Mouse (Mus musculus): Measurements from ENCODE around the gene Dctn1. TPM values are rescaled to one million over a fixed set of nuclear protein-coding genes. Genes with fewer than 3 reads are reported as not detected.
A peak's percentile ranks its signal among the peaks of the same experiment; 100 is the strongest.
"Not testable (repeated sequence)": the region's sequence is repeated elsewhere in the genome, so short reads cannot be mapped to it uniquely, and the experiment has no call there.

Gene Dctn1
- total RNA-seq, 2 experiments from 2014 or later, result 400 to 422 TPM

GRCm38 (mm10) chr6:83141636-83142035 lies 24.1 kb upstream of the Dctn1 start:
- TF ChIP-seq CTCF (conservative IDR thresholded peaks at IDR 0.05), result no peak
- no peak for DNase-seq (ENCODE audit: low spot score in 2 of 2)
- peak overlapping the region; percentile 96 for H3K27ac ChIP-seq
- H3K4me3 ChIP-seq, result peak overlapping the region; percentile 63

DNA sequence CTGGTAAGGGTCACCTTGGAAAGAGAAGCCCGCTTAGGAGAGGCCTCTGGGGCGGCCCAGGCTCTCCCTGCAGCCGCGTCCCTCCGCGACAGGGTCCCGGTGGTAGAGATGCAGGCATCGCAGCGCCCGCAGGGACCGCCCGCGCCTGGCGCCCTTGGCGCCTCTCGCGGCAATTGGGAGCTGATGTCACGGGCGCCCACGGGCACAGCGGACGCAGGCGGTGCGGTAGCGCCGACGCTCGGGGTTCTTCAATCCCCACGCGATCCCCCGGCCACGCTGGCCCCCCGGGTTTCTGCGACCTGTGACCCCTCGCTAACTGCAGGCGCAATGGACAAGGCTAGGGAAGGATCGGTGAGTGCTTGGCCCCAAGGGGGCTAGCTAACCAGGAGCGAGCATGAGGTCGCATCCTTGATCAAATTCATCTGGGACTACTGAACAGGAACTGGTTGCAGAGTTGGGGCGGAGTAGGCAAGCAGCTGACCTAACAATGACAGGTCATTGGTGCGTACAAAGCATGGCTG lies 23.4 kb upstream of the Dctn1 start:
- peak in 1 of 2 experiments; percentile 76 for DNase-seq (ENCODE audit: low spot score in 2 of 2)
- peak overlapping the region; percentile 63 for H3K4me3 ChIP-seq
- H3K27ac ChIP-seq, result peak overlapping the region; percentile 96
- TF ChIP-seq CTCF (conservative IDR thresholded peaks at IDR 0.05), result peak; percentile 37; the same call in 1 of the 2 replicates

- peak overlapping the region; percentile 96 for H3K27ac ChIP-seq
- H3K4me3 ChIP-seq, result peak overlapping the region; percentile 63
- no peak for DNase-seq (ENCODE audit: low spot score in 2 of 2)
- TF ChIP-seq CTCF (conservative IDR thresholded peaks at IDR 0.05), result no peak
These were observed 22.8 kb upstream of the Dctn1 start for GRCm38 (mm10) chr6:83142886-83143285.

DNA sequence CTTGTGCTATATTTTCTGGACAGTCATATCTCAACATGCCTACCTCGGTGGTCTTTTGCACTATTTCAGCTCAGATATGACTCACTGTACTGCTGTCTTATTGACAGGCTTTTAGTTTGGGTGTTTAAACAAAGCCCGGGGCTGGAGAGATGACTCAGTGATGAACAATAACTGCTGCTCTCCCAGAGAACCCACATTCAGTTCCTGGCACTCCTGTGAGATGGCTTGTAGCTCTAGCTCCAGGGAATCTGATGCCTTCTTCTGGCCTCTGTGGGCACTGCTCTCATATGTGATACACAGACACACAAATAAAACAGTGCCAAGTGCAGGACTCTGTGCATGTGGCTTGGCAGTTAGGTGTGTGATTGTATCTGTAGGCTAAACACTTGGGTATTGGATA lies 20.5 kb upstream of the Dctn1 start:
- Histone ChIP-seq H3K4me3 (no peak overlapping the region), H3K27ac (peak overlapping the region; percentile 58)
- TF ChIP-seq CTCF (conservative IDR thresholded peaks at IDR 0.05), result peak; percentile 42
- no peak for DNase-seq (ENCODE audit: low spot score in 2 of 2)

DNA sequence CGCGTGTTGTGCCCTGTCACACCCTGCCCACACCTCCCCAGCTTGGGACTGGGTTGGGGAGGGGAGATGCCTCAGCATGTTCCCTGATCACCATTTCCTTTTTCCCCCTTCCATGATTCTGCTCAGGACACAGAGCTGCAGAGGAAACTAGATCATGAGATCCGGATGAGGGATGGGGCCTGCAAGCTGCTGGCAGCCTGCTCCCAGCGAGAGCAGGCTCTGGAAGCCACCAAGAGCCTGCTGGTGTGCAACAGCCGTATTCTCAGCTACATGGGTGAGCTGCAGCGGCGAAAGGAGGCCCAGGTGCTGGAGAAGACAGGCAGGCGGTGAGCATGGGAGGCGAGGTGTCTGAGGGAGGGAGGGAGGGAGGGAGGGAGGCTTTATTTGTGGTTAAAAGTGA lies 19.9 kb upstream of the Dctn1 start:
- no peak for TF ChIP-seq CTCF (conservative IDR thresholded peaks at IDR 0.05)
- peak overlapping the region; percentile 58; the same call in 1 of the 2 replicates for H3K27ac ChIP-seq
- no peak overlapping the region for H3K4me3 ChIP-seq
- no peak for DNase-seq (ENCODE audit: low spot score in 2 of 2)

- Histone ChIP-seq H3K4me3 (no peak overlapping the region), H3K27ac (0 out of 2 replicates have a peak overlapping the region, but pooled peaks have one; percentile 58)
- no peak for DNase-seq (ENCODE audit: low spot score in 2 of 2)
- no peak for TF ChIP-seq CTCF (conservative IDR thresholded peaks at IDR 0.05)
These were observed 18.4 kb upstream of the Dctn1 start for GRCm38 (mm10) chr6:83147280-83147679.

GRCm38 (mm10) chr6:83151721-83152120 lies 14.0 kb upstream of the Dctn1 start:
- no peak for TF ChIP-seq CTCF (conservative IDR thresholded peaks at IDR 0.05)
- Histone ChIP-seq H3K27ac (no peak overlapping the region), H3K4me3 (no peak overlapping the region)
- DNase-seq (ENCODE audit: low spot score in 2 of 2), result no peak

DNA sequence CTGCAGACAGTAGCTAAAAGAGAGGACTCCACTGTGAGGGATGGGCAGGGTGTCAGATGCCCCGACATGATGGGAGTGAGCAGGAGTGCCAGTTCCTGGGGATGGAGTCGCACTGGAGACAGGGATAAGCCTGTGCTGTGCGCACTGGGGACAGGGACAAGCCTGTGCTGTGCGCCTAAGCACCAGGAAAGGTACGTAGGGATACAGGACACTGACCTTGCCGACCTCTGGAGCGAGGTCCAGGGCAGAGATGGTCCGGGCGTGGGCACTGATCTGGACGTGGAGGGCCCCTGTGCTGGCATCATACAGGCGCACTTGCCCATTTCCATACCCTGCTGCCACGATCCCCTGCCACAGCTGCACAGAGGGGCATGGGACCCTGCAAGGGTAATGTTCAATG lies 12.7 kb upstream of the Dctn1 start:
- H3K4me3 ChIP-seq, result no peak overlapping the region
- no peak overlapping the region for H3K27ac ChIP-seq
- no peak for TF ChIP-seq CTCF (conservative IDR thresholded peaks at IDR 0.05)
- DNase-seq (ENCODE audit: low spot score in 2 of 2), result no peak

GRCm38 (mm10) chr6:83153485-83153884 lies 12.2 kb upstream of the Dctn1 start:
- TF ChIP-seq CTCF (conservative IDR thresholded peaks at IDR 0.05), result no peak
- Histone ChIP-seq H3K4me3 (no peak overlapping the region), H3K27ac (no peak overlapping the region)
- DNase-seq (ENCODE audit: low spot score in 2 of 2), result no peak

DNA sequence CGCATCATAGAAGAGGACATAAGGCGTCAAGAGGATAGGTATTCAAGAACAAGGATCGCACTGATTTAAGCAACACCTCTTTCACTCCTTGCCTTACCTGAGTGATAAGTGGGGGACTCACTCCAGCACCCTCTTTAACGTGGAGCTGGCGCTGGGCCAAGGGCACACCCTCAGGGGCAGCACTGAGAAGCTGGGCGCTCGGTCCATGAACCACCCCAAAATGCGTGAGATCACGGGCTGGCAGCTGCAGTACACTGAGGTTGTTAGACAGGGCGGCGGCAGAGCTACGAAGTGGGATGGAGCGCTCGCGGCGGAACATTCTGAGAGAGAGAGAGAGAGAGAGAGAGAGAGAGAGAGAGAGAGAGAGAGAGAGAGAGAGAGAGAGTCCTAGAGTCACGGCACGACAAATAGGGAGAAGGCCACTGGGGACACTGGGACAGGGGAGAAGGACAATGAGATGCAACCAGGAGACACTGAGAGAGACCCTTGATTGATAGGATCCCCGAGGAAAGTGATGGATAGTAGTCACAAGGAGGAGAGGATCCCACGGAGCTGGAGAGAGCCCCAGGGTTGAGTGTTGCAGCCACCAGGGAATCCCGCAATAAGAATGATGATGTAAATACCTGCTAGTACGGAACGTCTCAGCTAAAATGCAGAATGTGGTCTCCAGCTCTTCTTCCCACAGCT lies 10.0 kb upstream of the Dctn1 start:
- Histone ChIP-seq H3K27ac (peak overlapping the region; percentile 83), H3K4me3 (peak overlapping the region; percentile 78)
- DNase-seq (ENCODE audit: low spot score in 2 of 2), result peak in 1 of 2 experiments; percentile 43
- TF ChIP-seq CTCF (conservative IDR thresholded peaks at IDR 0.05), result no peak

DNA sequence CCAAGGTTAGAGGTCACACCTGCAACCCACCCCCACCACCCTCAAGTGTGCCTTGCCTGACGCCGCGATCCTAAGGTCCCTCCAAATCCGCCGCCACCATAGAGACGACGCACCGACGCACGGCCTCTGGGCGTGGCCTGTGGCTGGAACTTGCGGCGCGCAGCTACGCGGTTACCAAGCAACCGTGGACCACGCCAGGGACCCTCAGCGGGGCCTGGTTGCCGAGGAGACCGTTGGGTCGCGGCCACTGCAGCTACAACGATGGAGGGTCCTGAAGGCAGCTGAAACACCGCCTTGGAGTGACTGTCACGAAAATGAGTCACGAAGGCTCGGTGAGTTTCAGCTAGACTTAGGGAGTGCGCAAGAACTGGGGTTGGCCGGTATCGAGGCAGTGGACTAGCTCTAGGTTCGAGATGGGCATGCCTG lies 9.4 kb upstream of the Dctn1 start, which contains the start of the genes Wdr54 and 1700003E16Rik:
Gene Wdr54, minus strand, starts transcription at position 139 of the 426 bp plus-strand sequence.
Gene 1700003E16Rik, plus strand, starts transcription at position 146 of the 426 bp plus-strand sequence.
- no peak for TF ChIP-seq CTCF (conservative IDR thresholded peaks at IDR 0.05)
- H3K27ac ChIP-seq, result peak within 1 kb of the TSS; percentile 83
- DNase-seq (ENCODE audit: low spot score in 2 of 2), result peak; percentile 71 to 72
- peak within 1 kb of the TSS; percentile 78 for H3K4me3 ChIP-seq

DNA sequence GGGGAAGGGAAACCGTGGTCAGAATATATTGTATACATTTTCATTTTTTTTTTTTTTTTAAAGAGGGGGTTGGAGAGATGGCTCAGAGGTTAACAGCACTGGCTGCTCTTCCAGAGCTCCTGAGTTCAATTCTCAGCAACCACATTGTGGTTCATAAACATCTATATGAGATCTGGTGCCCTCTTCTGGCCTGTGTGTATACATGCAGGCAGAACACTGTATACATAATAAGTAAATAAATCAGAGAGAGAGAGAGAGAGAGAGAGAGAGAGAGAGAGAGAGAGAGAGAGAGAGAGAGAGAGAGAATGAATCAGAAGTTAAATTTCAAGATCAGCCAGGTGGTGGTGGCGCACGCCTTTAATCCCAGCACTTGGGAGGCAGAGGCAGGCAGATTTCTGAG lies 6.3 kb upstream of the Dctn1 start:
- DNase-seq (ENCODE audit: low spot score in 2 of 2); H3K27ac ChIP-seq; H3K4me3 ChIP-seq: not testable (repeated sequence)
- TF ChIP-seq CTCF (conservative IDR thresholded peaks at IDR 0.05), result peak; percentile 69

GRCm38 (mm10) chr6:83161442-83161841 lies 4.3 kb upstream of the Dctn1 start:
- Histone ChIP-seq H3K4me3 (no peak overlapping the region), H3K27ac (no peak overlapping the region)
- no peak for DNase-seq (ENCODE audit: low spot score in 2 of 2)
- TF ChIP-seq CTCF (conservative IDR thresholded peaks at IDR 0.05), result no peak

Measured in layer of hippocampus, adult 2 months (tissue).